Mouse (Mus musculus) brain, embryonic 18.5 days (tissue): Measurements from ENCODE around the gene Spred2.

ENCODE experiments used
- DNase-seq: peaks from one replicate; pipeline ENCODE4 v3.0.0-alpha.2; 2012; ENCODE audit warnings: low read depth, low spot score

Spred2 gene

DNA sequence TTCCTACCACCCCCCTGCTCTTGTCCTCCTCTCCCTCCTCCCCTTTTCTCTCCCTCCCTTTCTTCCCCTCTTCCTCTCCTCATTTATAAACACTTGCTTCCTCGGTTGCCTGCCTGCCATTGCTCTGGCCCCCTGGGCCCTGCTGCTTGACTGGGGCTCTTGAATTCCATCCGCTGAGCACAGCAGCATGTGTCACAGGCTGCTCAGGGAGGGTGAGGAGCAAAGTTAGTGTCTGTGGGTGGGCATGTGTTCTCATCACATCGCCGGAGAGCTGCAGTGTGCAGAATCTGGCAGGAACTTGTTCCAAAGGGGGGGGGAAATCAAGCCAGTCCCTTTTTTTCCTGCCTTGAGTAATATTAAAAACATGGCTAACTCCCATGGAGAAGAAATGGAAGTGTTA is 59.1 kb downstream of the Spred2 start:
- no peak for DNase-seq

DNA sequence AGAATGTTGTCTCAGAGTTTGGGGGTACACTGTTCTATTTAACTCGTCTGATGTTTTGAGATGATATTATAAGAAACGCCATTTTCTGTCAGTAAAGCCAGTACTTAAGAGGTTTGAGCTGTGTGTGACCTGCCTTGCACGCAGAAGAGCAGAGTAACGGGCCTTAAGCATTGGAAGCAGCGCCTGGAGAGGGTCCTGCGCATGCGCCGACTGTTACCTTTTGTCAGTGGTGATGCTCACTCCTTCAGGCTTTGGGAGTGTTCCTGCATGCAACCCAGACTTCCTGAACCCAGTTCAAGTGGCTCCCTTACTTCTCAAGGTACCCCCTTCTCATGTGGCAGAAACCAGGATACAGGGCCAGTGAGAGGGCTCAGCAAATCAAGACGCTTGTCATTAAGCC is 59.9 kb downstream of the Spred2 start:
- DNase-seq, result no peak

DNA sequence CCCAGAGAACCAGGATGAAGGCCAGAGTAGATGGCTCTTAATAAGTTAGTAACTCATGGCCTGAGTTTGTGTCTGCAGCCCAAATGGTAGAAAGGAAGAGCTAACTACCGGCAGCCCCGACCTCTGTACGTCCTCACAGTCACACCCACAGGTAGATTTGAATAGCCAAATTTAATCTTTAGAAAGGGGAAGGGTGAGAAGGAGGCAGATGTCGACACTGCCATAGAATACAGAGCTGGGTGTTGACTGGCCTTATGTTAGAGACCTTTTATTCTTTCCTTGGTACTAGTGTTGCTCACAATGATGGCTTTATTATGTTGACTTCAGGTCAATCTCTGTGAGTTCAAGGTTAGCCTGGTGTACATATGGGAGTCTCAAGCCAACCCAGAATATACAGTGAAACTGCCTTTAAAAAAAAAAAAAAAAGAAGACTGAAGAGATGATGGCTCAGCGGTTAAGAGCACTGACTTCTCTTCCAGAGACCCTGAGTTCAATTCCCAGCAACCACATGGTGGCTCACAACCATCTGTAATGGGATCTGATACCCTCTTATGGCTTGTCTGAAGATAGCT is 61.2 kb downstream of the Spred2 start:
- DNase-seq, result no peak

DNA sequence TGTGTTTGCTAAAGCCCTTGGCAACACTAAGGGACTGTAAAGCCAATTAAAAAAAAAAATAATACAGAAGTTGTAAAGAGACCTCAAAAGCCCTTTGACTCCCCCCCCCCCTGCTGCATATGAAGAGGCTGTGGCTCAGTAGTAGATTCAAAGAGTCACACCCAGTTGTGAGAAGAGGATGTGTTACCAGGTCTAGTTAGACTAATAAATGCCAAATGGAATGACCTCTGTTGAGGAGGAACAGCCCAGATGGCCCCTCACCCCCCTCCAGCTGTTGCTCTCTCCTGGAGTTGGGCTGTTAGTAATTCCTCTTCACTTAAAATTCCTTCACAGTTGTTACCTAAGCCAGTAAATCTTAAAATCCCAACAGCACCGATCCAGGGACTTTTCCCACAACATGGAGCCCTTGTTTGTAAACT is 62.3 kb downstream of the Spred2 start:
- DNase-seq, result no peak

GRCm38 (mm10) chr11:19986871-19987755 is 62.9 kb downstream of the Spred2 start:
- no peak for DNase-seq

DNA sequence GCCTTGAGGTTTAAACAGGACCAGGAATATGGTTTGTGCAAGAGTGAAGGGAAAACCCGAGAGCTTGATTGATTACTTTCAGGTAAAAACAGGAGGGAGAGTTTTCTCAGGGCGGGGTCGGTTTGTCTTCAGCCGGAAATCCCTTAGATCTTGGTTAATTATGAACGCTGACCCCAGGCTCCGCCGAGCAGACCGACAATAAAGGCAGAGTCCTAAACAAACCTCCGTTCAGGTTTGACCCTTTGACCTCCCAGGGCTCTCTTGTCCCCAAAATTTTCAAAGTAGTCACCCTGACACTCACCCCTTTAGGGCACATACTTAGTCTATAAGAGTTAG is 63.5 kb downstream of the Spred2 start:
- DNase-seq, result no peak

GRCm38 (mm10) chr11:19988224-19988623 is 64.0 kb downstream of the Spred2 start:
- no peak for DNase-seq

- no peak for DNase-seq
Measured at GRCm38 (mm10) chr11:19988631-19989030, 64.5 kb downstream of the Spred2 start.

DNA sequence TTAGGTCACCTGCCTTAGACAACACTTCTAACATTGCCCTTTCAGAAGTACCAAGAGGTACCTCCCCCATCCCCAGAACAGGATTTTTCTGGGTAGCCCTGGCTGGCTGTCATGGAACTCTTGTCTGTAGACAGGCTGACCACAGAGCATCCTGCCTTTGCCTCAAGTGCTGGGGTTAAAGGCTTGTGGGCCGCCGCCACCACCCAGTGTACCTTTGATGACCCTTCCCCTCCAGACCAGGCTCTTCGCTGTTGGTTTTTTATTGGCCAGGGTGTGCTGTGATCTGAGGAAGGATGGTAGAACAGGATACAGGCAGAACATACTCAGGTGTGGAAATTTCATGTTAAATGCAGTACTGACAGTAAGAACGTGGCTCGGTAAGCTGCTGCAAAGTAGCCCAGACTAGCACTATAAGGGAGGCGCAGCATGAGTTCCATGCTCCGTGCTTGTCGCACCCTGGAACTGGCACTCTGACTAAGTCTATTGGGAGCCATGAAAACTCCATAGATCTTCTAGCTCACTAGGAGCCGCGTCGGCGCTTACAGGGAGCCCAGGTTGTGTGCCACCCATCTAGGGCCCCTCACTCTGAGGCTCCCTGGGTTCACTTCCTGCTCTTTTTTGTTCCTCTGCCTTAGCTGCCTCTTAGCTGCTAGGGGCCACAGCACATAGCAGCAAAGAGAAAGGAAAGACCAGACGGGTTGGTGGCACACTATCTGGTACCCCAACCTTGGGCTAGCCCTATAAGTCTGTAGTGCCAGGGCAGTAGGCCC is 65.2 kb downstream of the Spred2 start:
- no peak for DNase-seq

DNA sequence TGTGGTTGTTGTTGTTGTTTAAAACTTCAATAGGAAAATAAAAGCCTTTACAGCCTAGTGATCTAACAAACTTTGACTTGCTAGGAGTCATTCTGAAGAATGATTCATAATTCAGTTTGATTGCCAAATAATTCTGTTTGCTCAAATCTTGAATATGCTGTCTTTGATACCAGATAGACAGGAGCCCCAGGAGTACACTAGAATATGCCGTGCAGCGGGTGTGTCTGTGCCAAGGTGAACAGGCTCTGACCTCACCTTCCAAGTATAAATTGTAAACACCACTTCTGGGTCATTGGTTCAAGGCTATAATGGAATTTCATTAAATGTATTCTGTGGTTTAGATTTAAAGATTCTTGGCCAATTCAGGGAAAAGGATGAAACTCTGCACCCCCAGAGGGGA is 66.6 kb downstream of the Spred2 start:
- DNase-seq, result no peak

DNA sequence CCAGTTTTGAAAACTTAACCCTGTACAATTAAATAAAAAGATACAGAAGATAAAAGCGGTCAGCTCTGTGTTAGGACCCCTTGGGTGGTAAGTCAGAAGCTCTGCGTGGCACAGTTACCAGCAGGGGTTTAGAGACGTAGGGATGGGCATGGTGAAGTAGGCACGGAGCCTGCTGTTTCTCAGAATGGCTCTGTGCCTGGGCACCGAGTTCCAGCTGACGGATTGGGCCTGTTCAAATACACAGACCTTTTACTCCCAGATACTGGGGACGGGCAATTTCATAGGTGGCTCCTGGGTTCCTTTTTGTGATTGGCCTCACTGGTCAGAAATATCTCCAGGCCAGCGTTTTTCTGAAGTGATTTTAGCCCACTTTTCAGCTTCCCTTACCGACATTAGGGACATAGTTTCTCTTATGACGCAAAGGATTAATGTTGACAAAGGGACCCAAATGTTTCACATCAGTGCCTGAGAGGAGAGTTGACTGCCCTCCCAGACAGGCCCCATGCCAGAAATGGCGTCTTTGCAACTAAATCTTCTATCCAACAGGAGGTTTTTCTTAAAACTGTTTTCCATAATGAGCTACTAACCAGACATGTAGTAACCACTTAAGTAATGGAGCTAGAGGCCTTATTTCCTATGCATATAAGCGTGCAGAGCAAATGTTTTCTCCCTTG is 67.3 kb downstream of the Spred2 start:
- no peak for DNase-seq

GRCm38 (mm10) chr11:19992341-19993281 is 68.4 kb downstream of the Spred2 start:
- DNase-seq, result no peak

- no peak for DNase-seq
Measured at GRCm38 (mm10) chr11:19993753-19994152, 69.6 kb downstream of the Spred2 start.

GRCm38 (mm10) chr11:19994262-19994790 is 70.2 kb downstream of the Spred2 start:
- no peak for DNase-seq

- no peak for DNase-seq
Measured at GRCm38 (mm10) chr11:19997940-19998339, 73.8 kb downstream of the Spred2 start.

GRCm38 (mm10) chr11:20002883-20003282 is 78.7 kb downstream of the Spred2 start:
- no peak for DNase-seq

DNA sequence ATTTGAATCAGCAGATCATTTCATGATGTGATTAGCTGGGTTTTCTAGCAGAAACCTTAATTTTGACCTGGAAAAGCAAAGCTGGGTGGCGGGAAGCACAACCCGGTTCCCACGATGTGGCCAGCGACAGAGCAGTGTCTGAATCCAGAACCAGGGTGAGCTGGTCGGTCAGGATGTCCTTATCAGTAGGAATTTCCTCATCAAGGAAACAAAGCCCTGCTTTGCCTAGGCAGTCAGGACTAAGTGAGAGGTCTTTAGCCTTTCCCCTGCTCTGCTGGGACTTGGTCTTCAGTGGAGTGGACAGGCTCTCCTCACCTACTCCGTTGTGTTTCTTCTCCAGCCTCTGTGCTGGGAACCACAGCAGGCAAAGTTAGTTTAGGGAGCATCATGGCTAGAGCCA is 83.5 kb downstream of the Spred2 start:
- no peak for DNase-seq

- DNase-seq, result no peak
Measured at GRCm38 (mm10) chr11:20011210-20011978, 87.2 kb downstream of the Spred2 start.

GRCm38 (mm10) chr11:20013366-20013765 is 89.2 kb downstream of the Spred2 start:
- DNase-seq, result no peak

GRCm38 (mm10) chr11:20017937-20018336 is 93.8 kb downstream of the Spred2 start:
- no peak for DNase-seq
